Mouse (Mus musculus): ENCODE measurements around the gene Kcnn1.

Kcnn1 gene

GRCm38 (mm10) chr8:70792700-70793099 lies 70.4 kb downstream of the Kcnn1 start:
- DNase-seq (ENCODE audit: low read depth, low spot score) = peak; percentile 95

Data from ZHBTc4 (cell line).